Mouse (Mus musculus): ENCODE results near the gene Dtx3l. TPM values are rescaled to one million over a fixed set of nuclear protein-coding genes. Genes with fewer than 3 reads are reported as not detected.
"Not testable (repeated sequence)": the region's sequence is repeated elsewhere in the genome, so short reads cannot be mapped to it uniquely, and the experiment has no call there.

The Dtx3l gene
- polyA plus RNA-seq, 1 experiment = 16.7 TPM

DNA sequence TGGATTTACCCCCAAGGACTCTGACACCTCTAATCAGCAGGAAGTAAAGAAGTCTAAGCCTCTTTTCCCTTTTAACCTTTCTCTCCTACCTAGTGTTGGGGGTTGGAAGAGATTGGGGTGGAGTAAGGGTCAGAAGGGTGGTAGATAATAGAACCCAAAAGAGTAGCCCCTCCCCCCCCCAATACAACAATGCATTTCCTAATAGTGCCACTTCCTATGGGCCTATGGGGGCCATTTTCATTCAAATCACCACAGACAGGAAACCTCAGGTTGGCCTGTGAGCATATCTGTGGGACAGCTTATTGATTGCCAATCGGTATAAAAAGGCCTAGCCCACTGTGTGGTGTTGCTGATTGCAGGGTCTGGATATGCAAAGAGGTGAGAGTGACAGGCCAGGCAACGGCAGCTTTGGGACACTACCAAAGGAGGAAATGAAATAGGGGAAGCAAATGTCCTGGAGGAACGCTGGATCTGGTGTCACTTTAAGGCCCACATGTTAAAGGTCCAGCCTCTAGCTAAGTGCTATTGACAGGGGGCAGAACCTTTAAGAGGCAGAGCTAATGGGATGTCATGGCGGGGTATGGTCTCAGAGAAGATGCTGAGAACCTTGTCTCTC is 34.7 kb downstream of the Dtx3l start:
- Histone ChIP-seq H3K36me3 (ENCODE audit: control insufficient read depth, insufficient read depth, low read length) (no peaks in the 10 kb centered on the region), H3K27ac (ENCODE audit: insufficient read depth, low read depth, low read length) (no peak overlapping the region), H3K4me1 (ENCODE audit: control insufficient read depth, insufficient read depth, insufficient read length, low read length) (peaks cover 10% of the 10 kb centered on the region), H3K27me3 (ENCODE audit: control insufficient read depth, insufficient read depth, low read length) (no peaks in the 10 kb centered on the region), H3K4me3 (ENCODE audit: low read depth, low read length) (no peak overlapping the region)
- 79% methylated on average over 4 of the region's 4 CpGs for WGBS
- TF ChIP-seq POLR2A (IDR thresholded peaks at IDR 0.05; ENCODE audit: low read depth, low read length) (no peak), CTCF (IDR thresholded peaks at IDR 0.05; ENCODE audit: extremely low read depth, insufficient read length, insufficient replicate concordance, low read depth, low read length) (no peak)

GRCm38 (mm10) chr16:35903014-35903640 is 35.8 kb downstream of the Dtx3l start:
- WGBS = 91% methylated on average over 6 of the region's 6 CpGs
- H3K4me3 ChIP-seq (ENCODE audit: low read depth, low read length) = no peak overlapping the region

DNA sequence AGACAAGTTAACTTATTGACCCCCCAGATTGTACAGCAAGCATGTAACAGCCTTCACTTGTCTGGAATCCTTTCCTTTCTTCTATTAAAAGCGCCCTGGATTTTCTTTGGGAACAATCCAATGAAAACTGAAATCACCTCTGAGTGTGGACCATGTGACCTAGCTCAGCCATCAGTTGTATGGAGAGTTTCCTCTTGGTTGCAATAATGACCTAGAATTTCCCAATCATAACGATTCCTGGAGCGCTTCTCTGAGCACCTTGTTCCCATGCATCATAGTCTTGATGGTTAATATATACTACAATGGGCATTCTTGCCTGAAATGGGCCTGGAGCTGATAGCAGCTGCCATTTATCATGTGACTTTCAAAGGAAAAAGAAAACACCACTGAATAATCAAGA is 38.4 kb downstream of the Dtx3l start:
- H3K27ac ChIP-seq (ENCODE audit: insufficient read depth, low read depth, low read length) = no peak overlapping the region
- no peak for TF ChIP-seq CTCF (IDR thresholded peaks at IDR 0.05; ENCODE audit: extremely low read depth, insufficient read length, insufficient replicate concordance, low read depth, low read length)
- no peak for TF ChIP-seq POLR2A (IDR thresholded peaks at IDR 0.05; ENCODE audit: low read depth, low read length)
- WGBS = 63% methylated on average over 3 of the region's 3 CpGs
- H3K27me3 ChIP-seq (ENCODE audit: control insufficient read depth, insufficient read depth, low read length) = no peaks in the 10 kb centered on the region
- H3K4me3 ChIP-seq (ENCODE audit: low read depth, low read length) = no peak overlapping the region
- peaks cover 3% of the 10 kb centered on the region; the same call in 1 of the 2 replicates for H3K4me1 ChIP-seq (ENCODE audit: control insufficient read depth, insufficient read depth, insufficient read length, low read length)
- no peaks in the 10 kb centered on the region for H3K36me3 ChIP-seq (ENCODE audit: control insufficient read depth, insufficient read depth, low read length)

More at GRCm38 (mm10) chr16:35903014-35903640, 35.8 kb downstream of the Dtx3l start:
- Histone ChIP-seq H3K27ac (ENCODE audit: insufficient read depth, low read depth, low read length) (no peak overlapping the region), H3K36me3 (ENCODE audit: control insufficient read depth, insufficient read depth, low read length) (no peaks in the 10 kb centered on the region), H3K27me3 (ENCODE audit: control insufficient read depth, insufficient read depth, low read length) (no peaks in the 10 kb centered on the region), H3K4me1 (ENCODE audit: control insufficient read depth, insufficient read depth, insufficient read length, low read length) (peaks cover 10% of the 10 kb centered on the region)
- TF ChIP-seq POLR2A (IDR thresholded peaks at IDR 0.05; ENCODE audit: low read depth, low read length) (no peak), CTCF (IDR thresholded peaks at IDR 0.05; ENCODE audit: extremely low read depth, insufficient read length, insufficient replicate concordance, low read depth, low read length) (no peak)

- no peak for TF ChIP-seq POLR2A (IDR thresholded peaks at IDR 0.05; ENCODE audit: low read depth, low read length)
- TF ChIP-seq CTCF (IDR thresholded peaks at IDR 0.05; ENCODE audit: extremely low read depth, insufficient read length, insufficient replicate concordance, low read depth, low read length) = no peak
- Histone ChIP-seq H3K27me3 (ENCODE audit: control insufficient read depth, insufficient read depth, low read length) (no peaks in the 10 kb centered on the region), H3K27ac (ENCODE audit: insufficient read depth, low read depth, low read length) (no peak overlapping the region), H3K4me1 (ENCODE audit: control insufficient read depth, insufficient read depth, insufficient read length, low read length) (no peaks in the 10 kb centered on the region), H3K36me3 (ENCODE audit: control insufficient read depth, insufficient read depth, low read length) (no peaks in the 10 kb centered on the region), H3K4me3 (ENCODE audit: low read depth, low read length) (no peak overlapping the region)
- 75% methylated on average over 6 of the region's 6 CpGs for WGBS
Observed at GRCm38 (mm10) chr16:35894997-35895396, 44.0 kb downstream of the Dtx3l start.

- H3K27me3 ChIP-seq (ENCODE audit: control insufficient read depth, insufficient read depth, low read length); H3K36me3 ChIP-seq (ENCODE audit: control insufficient read depth, insufficient read depth, low read length); H3K27ac ChIP-seq (ENCODE audit: insufficient read depth, low read depth, low read length); H3K4me3 ChIP-seq (ENCODE audit: low read depth, low read length); H3K4me1 ChIP-seq (ENCODE audit: control insufficient read depth, insufficient read depth, insufficient read length, low read length): not testable (repeated sequence)
- 84% methylated on average over 5 of the region's 5 CpGs for WGBS
Observed at GRCm38 (mm10) chr16:35891603-35892002, 47.3 kb downstream of the Dtx3l start.

- no peaks in the 10 kb centered on the region for H3K36me3 ChIP-seq (ENCODE audit: control insufficient read depth, insufficient read depth, low read length)
- H3K27me3 ChIP-seq (ENCODE audit: control insufficient read depth, insufficient read depth, low read length) = no peaks in the 10 kb centered on the region
- no peaks in the 10 kb centered on the region for H3K4me1 ChIP-seq (ENCODE audit: control insufficient read depth, insufficient read depth, insufficient read length, low read length)
- H3K4me3 ChIP-seq (ENCODE audit: low read depth, low read length) = no peak overlapping the region
- TF ChIP-seq POLR2A (IDR thresholded peaks at IDR 0.05; ENCODE audit: low read depth, low read length) (no peak), CTCF (IDR thresholded peaks at IDR 0.05; ENCODE audit: extremely low read depth, insufficient read length, insufficient replicate concordance, low read depth, low read length) (peak; percentile 37; the same call in 1 of the 2 replicates)
- no peak overlapping the region for H3K27ac ChIP-seq (ENCODE audit: insufficient read depth, low read depth, low read length)
- WGBS = 88% methylated on average over 3 of the region's 3 CpGs
Observed at GRCm38 (mm10) chr16:35890645-35891044, 48.3 kb downstream of the Dtx3l start.

DNA sequence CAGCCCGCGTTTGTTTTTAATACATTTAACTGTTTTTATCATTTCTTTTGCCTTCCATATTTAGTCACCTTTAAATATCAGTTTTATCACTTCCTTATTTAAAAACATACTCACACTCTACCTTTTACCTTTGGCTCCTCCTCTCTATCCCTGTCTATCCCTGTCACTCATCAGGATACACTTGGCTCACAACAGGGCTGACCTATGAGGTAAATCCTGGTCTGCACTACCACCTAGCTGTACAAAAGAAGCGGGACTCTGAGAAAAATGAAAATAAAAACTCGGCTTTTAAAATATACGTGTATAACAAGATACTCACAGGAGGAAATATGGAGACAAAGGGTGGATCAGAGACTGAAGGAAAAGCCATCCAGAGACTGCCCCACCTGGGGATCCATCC is 50.0 kb downstream of the Dtx3l start:
- H3K36me3 ChIP-seq (ENCODE audit: control insufficient read depth, insufficient read depth, low read length) = no peaks in the 10 kb centered on the region
- H3K4me3 ChIP-seq (ENCODE audit: low read depth, low read length) = no peak overlapping the region
- H3K27ac ChIP-seq (ENCODE audit: insufficient read depth, low read depth, low read length) = no peak overlapping the region
- TF ChIP-seq POLR2A (IDR thresholded peaks at IDR 0.05; ENCODE audit: low read depth, low read length) (no peak), CTCF (IDR thresholded peaks at IDR 0.05; ENCODE audit: extremely low read depth, insufficient read length, insufficient replicate concordance, low read depth, low read length) (no peak)
- no peaks in the 10 kb centered on the region for H3K4me1 ChIP-seq (ENCODE audit: control insufficient read depth, insufficient read depth, insufficient read length, low read length)
- 89% methylated on average over 5 of the region's 5 CpGs for WGBS
- no peaks in the 10 kb centered on the region for H3K27me3 ChIP-seq (ENCODE audit: control insufficient read depth, insufficient read depth, low read length)
